Mouse (Mus musculus): ENCODE results near the gene U2af2. TPM values are rescaled to one million over a fixed set of nuclear protein-coding genes. Genes with fewer than 3 reads are reported as not detected.
A peak's percentile ranks its signal among the peaks of the same experiment; 100 is the strongest.

U2af2 gene
- total RNA-seq, 2 experiments from 2014 or later: 117 to 127 TPM

DNA sequence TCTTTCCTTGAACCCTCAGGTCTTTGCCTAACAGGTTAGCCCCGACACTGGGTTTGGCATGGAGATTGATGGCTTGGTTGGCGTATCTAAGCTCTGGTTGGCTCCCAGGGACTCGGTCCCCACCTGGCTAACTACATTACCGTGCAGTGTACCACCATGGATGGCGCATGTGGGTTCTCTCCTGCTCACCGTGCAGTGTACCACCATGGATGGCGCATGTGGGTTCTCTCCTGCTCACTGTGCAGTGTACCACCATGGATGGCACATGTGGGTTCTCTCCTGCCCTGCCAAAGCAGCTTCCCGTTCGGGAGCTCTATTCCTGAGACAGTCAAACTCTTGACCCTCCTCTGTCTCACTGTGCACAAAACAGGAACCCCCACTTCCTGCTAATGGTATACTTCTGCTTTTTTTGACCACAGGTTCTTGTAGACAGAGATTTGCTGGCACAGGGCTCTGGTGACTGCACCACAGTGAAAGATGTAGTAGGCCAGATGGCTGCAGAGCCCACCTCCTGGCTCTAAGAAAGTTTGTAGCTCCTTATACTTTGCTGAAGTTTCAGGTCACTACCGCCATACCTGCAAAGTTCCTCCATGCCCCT, 39.2 kb downstream of the U2af2 start:
- no peak for DNase-seq (ENCODE audit: low spot score in 2 of 2)

DNA sequence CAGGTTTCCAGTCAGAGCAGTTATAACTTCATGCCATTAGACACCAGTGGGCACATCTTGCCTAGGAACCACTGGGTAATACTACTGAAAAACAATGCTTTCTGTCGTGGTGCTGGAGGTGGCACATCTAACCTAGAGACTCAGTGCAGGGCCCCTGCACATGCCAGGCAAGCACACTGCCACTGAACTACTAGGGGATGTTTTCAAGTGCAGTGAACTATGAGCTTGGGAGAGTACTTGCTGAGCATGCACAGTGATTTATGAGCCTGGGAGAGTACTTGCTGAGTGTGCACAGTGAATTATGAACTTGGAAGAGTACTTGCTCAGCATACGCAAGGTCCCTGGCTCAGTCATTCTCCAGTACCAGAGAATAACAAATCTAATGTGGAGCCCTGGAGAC, 40.6 kb downstream of the U2af2 start:
- DNase-seq (ENCODE audit: low spot score in 2 of 2): no peak

DNA sequence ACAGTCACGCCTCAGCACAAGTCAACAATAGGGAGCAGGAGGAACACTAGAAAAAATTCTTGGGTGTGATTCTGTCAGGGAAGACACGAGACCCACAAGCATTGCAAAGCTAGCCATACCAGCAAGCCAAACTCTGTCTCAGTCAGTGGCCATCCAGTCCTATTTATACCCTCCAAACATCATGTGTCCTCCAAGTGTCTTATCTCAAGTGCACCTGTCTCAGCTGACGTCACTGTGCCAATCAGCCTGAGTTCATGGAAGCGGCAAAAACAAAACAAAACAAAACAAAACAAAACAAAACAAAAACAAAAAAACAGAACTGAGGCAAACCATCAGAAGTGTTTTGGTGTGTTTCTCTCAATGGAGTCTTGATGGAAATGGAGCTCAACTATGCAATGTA, 46.3 kb downstream of the U2af2 start:
- DNase-seq (ENCODE audit: low spot score in 2 of 2): no peak

DNA sequence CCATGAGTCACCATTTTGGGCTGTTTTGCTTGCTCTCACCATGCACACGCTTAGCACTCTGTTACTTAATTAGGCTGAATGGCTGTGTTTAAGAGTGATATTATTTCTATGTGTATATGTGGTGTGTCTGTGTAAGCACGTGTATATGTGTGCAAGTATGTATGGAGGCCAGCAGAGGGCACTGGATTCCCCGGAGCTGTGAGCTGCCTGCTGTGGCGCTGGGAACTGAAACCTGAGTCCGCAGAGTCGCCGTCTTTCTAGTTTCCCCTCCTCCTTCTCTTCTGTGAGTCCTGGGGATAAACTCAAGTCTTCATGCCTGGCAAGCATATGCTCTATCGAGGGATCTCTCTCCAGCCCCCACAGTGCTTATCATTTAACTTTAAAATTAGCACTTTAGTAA, 47.4 kb downstream of the U2af2 start:
- no peak for DNase-seq (ENCODE audit: low spot score in 2 of 2)

DNA sequence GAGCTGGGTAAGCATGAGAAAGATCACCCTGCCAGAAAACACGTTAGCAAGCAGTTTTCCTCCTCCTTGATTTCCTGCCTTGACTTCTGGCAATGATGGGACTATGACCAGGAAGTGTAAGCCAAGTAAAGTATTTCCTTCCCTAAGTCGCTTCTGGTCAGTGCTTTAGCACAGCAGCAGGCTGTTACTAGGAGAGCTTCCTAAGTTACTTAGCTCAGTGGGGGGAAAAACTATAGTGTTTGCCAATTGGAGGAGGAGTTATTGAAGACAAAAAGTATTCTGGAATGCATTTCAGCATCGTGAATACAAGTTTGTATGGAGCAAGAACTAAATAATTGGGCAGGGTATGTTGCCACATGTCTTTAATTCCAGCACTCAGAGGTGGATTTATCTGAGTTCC, 50.8 kb downstream of the U2af2 start:
- DNase-seq (ENCODE audit: low spot score in 2 of 2): no peak

DNA sequence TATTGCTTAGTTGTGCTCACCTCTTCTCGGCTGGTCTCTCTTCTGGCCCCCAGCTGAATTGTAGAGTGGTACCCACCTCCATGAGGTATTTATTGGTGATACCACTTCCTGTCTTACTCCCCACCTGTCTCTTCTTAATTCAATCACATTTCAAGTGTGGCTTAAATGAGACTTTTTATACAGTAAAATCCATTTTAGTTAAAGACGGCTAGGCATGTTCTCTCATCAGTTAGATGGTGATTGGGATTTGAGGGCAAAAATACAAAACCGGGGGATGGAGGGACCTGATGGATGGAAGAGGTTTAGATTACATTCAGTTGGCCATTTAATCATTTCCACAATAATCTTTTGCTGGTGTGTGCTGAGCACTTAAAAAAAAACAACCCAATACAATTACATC, 54.9 kb downstream of the U2af2 start, which contains the start of gene Rfpl4:
TSS of gene Rfpl4 (minus strand) at position 101 of the 400 bp plus-strand sequence.
- DNase-seq (ENCODE audit: low spot score in 2 of 2): no peak

DNA sequence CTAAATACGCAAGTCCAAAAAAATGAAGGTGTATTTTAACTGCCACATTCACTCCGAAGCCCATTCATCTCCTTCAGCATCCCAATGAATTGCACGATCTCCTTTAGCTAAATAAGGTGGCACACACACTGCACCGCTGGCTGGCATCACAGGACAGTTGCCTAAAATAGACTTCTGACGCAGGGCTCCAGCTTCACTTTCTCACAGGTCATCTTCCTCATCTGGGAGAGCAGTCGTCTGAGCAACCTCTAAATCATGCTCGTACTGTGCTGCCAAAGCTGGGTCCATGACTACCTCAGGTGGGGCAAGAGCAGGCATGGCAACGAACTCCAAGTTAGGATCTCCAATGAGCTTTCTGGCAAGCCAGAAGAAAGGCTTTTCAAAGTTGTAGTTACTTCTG, 63.1 kb downstream of the U2af2 start:
- DNase-seq (ENCODE audit: low spot score in 2 of 2): no peak

DNA sequence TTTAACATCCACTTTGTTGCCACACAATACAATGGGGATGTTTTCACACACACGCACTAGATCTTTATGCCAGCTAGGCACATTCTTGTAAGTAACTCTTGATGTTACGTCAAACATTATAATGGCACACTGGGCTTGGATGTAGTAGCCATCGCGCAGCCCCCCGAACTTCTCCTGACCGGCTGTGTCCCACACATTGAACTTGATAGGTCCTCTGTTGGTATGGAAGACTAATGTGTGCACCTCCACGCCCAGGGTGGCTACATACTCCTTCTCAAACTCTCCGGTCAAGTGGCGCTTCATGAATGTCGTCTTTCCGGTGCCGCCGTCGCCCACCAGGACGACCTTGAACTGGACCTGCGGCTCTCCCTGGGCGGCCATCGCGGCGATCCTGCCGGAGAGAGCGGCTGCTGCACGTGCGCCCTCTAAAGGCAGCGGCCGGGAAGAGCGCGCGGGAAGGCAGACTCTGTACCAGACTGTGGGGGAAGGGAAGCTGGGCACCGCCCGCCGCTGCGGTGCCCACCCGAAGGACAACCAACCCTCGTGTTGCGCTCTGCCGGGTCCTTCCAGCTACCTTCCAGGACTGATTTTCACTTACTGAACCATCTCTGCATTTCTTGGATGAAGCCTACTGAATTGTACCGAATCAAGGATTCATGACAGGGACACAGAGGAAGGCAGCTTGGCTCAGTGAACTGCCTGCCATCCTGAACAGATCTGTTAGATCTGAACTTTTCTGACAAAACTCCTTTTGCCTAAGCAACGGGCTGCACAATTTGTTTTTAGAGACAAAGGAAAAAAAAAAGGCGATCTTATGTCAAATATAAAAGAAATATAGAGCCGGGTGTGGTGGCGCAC, 63.8 kb downstream of the U2af2 start, which contains the start of gene Rasl2-9:
TSS of gene Rasl2-9 (minus strand) at position 402 of the 858 bp plus-strand sequence.
- peak; percentile 54 to 73 for DNase-seq (ENCODE audit: low spot score in 2 of 2)

Small RNAs within 50 kb of the gene (microRNA-seq; reads per million reads assigned to microRNA genes)
- not detected for gene Gm26217

Other genes starting within 250 kb of the U2af2 start
- gene Ube2s, start 249.6 kb upstream of the U2af2 start, total RNA-seq (2021): 100 to 1,000 TPM; 122 to 140 TPM
- gene Shisa7, start 217.4 kb upstream of the U2af2 start, total RNA-seq (2021): under 1 TPM in 1 of 2 experiments, not detected in 1; 0.05 TPM
- gene Isoc2b, start 191.9 kb upstream of the U2af2 start, total RNA-seq (2021): 1 to 10 TPM; 2.3 to 2.5 TPM
- gene Isoc2a, start 185.0 kb upstream of the U2af2 start, total RNA-seq (2021): 10 to 100 TPM; 10.7 to 11.7 TPM
- not detected for gene Gm36210, start 155.6 kb upstream of the U2af2 start, total RNA-seq (2021)
- 10 to 100 TPM; 14.0 to 14.6 TPM for gene Zfp628, start 146.9 kb upstream of the U2af2 start, total RNA-seq (2021)
- 1 to 10 TPM; 4.6 to 5.2 TPM for gene Nat14, start 140.1 kb upstream of the U2af2 start, total RNA-seq (2021)
- 10 to 100 TPM; 67.3 to 73.3 TPM for gene Ssc5d, start 136.4 kb upstream of the U2af2 start, total RNA-seq (2021)
- 10 to 100 TPM; 13.0 to 15.9 TPM for gene Sbk2, start 97.7 kb upstream of the U2af2 start, total RNA-seq (2021)
- gene Sbk3, start 91.0 kb upstream of the U2af2 start, total RNA-seq (2021): under 1 TPM in 1 of 2 experiments, not detected in 1; 0.13 TPM
- gene Zfp579, start 66.0 kb upstream of the U2af2 start, total RNA-seq (2021): 10 to 100 TPM; 17.9 to 22.2 TPM
- 1 to 10 TPM; 9.0 to 9.6 TPM for gene Zfp524, start 47.7 kb upstream of the U2af2 start, total RNA-seq (2021)
- 10 to 100 TPM; 25.5 to 28.9 TPM for gene Fiz1, start 47.4 kb upstream of the U2af2 start, total RNA-seq (2021)
- not detected for gene Gm44973, start 46.6 kb upstream of the U2af2 start, total RNA-seq (2021)
- 10 to 100 TPM; 24.5 to 27.4 TPM for gene Zfp865, start 41.8 kb upstream of the U2af2 start, total RNA-seq (2021)
- under 1 TPM; 0.80 to 0.91 TPM for gene Ccdc106, start 41.6 kb upstream of the U2af2 start, total RNA-seq (2021)
- not detected for gene 4632433K11Rik, start 28.0 kb upstream of the U2af2 start, total RNA-seq (2021)
- 1 to 10 TPM; 5.8 to 6.6 TPM for gene Zfp784, start 23.7 kb upstream of the U2af2 start, total RNA-seq (2021)
- gene Zfp580, start 10.6 kb upstream of the U2af2 start, total RNA-seq (2021): 10 to 100 TPM; 10.1 to 11.6 TPM
- 100 to 1,000 TPM; 112 to 117 TPM for gene Epn1, start 18.1 kb downstream of the U2af2 start, total RNA-seq (2021)
- not detected for gene Rfpl4, start 54.8 kb downstream of the U2af2 start, total RNA-seq (2021)
- gene Rasl2-9, start 63.8 kb downstream of the U2af2 start, total RNA-seq (2021): 1 to 10 TPM in 1 of 2 experiments, under 1 TPM in 1; 0.54 to 1.8 TPM
- gene Vmn1r55, start 87.5 kb downstream of the U2af2 start, total RNA-seq (2021): not detected
- not detected for gene Vmn1r56, start 134.6 kb downstream of the U2af2 start, total RNA-seq (2021)
- not detected for gene Vmn1r57, start 156.3 kb downstream of the U2af2 start, total RNA-seq (2021)